Mouse (Mus musculus) midbrain, embryonic 14.5 days (tissue): Measurements from ENCODE around the gene Atxn7l3. TPM values are rescaled to one million over a fixed set of nuclear protein-coding genes. Genes with fewer than 3 reads are reported as not detected.

Source experiments
- ATAC-seq: fragments of 200-750 bp; cut with Nextera tagmentation; 2 replicates; pipeline ENCODE4 v1.8.0; 2017; ENCODE audit warnings: moderate number of reproducible peaks, moderate library complexity; ENCODE audit not compliant: low FRiP score, low TSS enrichment
- DNase-seq: peaks from one replicate; pipeline ENCODE4 v3.0.0-alpha.2; 2015
- H3K27ac ChIP-seq: fragments of 300-500 bp; sonication (generic); replicated peaks from 2 replicates; pipeline ENCODE4 v1.5.1; 2014; ENCODE audit warnings: mild to moderate bottlenecking, low read depth, low read length, moderate library complexity
- H3K27me3 ChIP-seq: fragments of 300-500 bp; sonication (generic); 2 replicates; pipeline ENCODE4 v1.6.1; 2014; ENCODE audit warnings: low read length, control low read depth, mixed read lengths; ENCODE audit not compliant: control insufficient read depth, insufficient read depth
- H3K36me3 ChIP-seq: fragments of 300-500 bp; sonication (generic); 2 replicates; pipeline ENCODE4 v1.6.1; 2014; ENCODE audit warnings: low read length, control low read depth; ENCODE audit not compliant: control insufficient read depth, insufficient read depth
- H3K4me1 ChIP-seq: fragments of 300-500 bp; sonication (generic); 2 replicates; pipeline ENCODE4 v1.6.1; 2014; ENCODE audit warnings: mild to moderate bottlenecking, antibody characterized with exemption, low read length, control low read depth; ENCODE audit not compliant: control insufficient read depth, insufficient read depth
- H3K4me2 ChIP-seq: fragments of 300-500 bp; sonication (generic); 2 replicates; pipeline ENCODE4 v1.6.1; 2014; ENCODE audit warnings: mild to moderate bottlenecking, low read length, moderate library complexity
- H3K4me3 ChIP-seq: fragments of 300-500 bp; sonication (generic); replicated peaks from 2 replicates; pipeline ENCODE4 v1.5.1; 2014; ENCODE audit warnings: low read depth, low read length
- H3K9ac ChIP-seq: fragments of 300-500 bp; sonication (generic); replicated peaks from 2 replicates; pipeline ENCODE4 v1.6.1; 2014; ENCODE audit warnings: mild to moderate bottlenecking, low read length, moderate library complexity
- H3K9me3 ChIP-seq: fragments of 300-500 bp; sonication (generic); 2 replicates; pipeline ENCODE4 v1.6.1; 2016; ENCODE audit warnings: low read length, control low read depth, mixed read lengths; ENCODE audit not compliant: control insufficient read depth
- WGBS: fragments of 180-500 bp; shearing (Covaris S2); extraction: QIAGEN DNeasy Blood & Tissue Kit; methylation state at CpG from one replicate; pipeline ENCODE4 v1.1.7; 2014; 5-methylcytosine and 5-hydroxymethylcytosine counted together
- polyA plus RNA-seq: library from polyadenylated mRNA; unstranded; fragments of >200 nt; fragmentation: Nextera tagmentation; extraction: Ambion mirVana; gene quantifications from 2 replicates; pipeline ENCODE4 v1.2.1, GENCODE M21; 2014

Gene Atxn7l3
- polyA plus RNA-seq, 1 experiment from 2014 or later = 38.5 TPM

GRCm38 (mm10) chr11:102308979-102309378 lies 12.5 kb upstream of the Atxn7l3 start:
- Histone ChIP-seq H3K27ac (peak overlapping the region; percentile 63), H3K9me3 (no peaks in the 10 kb centered on the region), H3K4me1 (0 out of 2 replicates have a peak, but pooled peaks cover 3% of the 10 kb centered on the region), H3K4me2 (peak overlapping the region; percentile 54), H3K27me3 (no peaks in the 10 kb centered on the region), H3K4me3 (peak overlapping the region; percentile 24), H3K9ac (peak overlapping the region; percentile 3; the same call in 1 of the 2 replicates), H3K36me3 (peaks cover 77% of the 10 kb centered on the region)
- DNase-seq = peak; percentile 97
- WGBS = under 1% methylated on average over 27 of the region's 27 CpGs
- ATAC-seq = peak; percentile 87

- ATAC-seq = no peak
- H3K27me3 ChIP-seq = no peaks in the 10 kb centered on the region
- no peak overlapping the region for H3K27ac ChIP-seq
- H3K4me1 ChIP-seq = 0 out of 2 replicates have a peak, but pooled peaks cover 3% of the 10 kb centered on the region
- peaks cover 69% of the 10 kb centered on the region for H3K36me3 ChIP-seq
- H3K9me3 ChIP-seq = no peaks in the 10 kb centered on the region
- no peak overlapping the region for H3K4me2 ChIP-seq
- 82% methylated on average over 9 of the region's 9 CpGs for WGBS
- DNase-seq = no peak
- no peak overlapping the region for H3K9ac ChIP-seq
- H3K4me3 ChIP-seq = no peak overlapping the region
Measured at GRCm38 (mm10) chr11:102308104-102308503, 11.7 kb upstream of the Atxn7l3 start.

GRCm38 (mm10) chr11:102305359-102305758 lies 8.9 kb upstream of the Atxn7l3 start:
- no peak overlapping the region for H3K4me3 ChIP-seq
- H3K9me3 ChIP-seq = no peaks in the 10 kb centered on the region
- WGBS = 72% methylated on average over 3 of the region's 3 CpGs
- DNase-seq = no peak
- 0 out of 2 replicates have a peak, but pooled peaks cover 3% of the 10 kb centered on the region for H3K4me1 ChIP-seq
- no peak overlapping the region for H3K9ac ChIP-seq
- no peak overlapping the region for H3K4me2 ChIP-seq
- no peak overlapping the region for H3K27ac ChIP-seq
- peaks cover 42% of the 10 kb centered on the region for H3K36me3 ChIP-seq
- no peak for ATAC-seq
- no peaks in the 10 kb centered on the region for H3K27me3 ChIP-seq

GRCm38 (mm10) chr11:102304141-102304540 lies 7.7 kb upstream of the Atxn7l3 start:
- no peak overlapping the region for H3K4me2 ChIP-seq
- DNase-seq (no peak), ATAC-seq (no peak)
- H3K36me3 ChIP-seq = peaks cover 29% of the 10 kb centered on the region
- H3K27me3 ChIP-seq = no peaks in the 10 kb centered on the region
- 0 out of 2 replicates have a peak, but pooled peaks cover 7% of the 10 kb centered on the region for H3K9me3 ChIP-seq
- H3K9ac ChIP-seq = no peak overlapping the region
- H3K27ac ChIP-seq = no peak overlapping the region
- 53% methylated on average over 2 of the region's 2 CpGs for WGBS
- H3K4me1 ChIP-seq = no peaks in the 10 kb centered on the region
- no peak overlapping the region for H3K4me3 ChIP-seq

- Histone ChIP-seq H3K4me2 (no peak overlapping the region), H3K36me3 (no peaks in the 10 kb centered on the region), H3K27ac (no peak overlapping the region), H3K27me3 (no peaks in the 10 kb centered on the region), H3K9ac (no peak overlapping the region), H3K4me3 (no peak overlapping the region), H3K9me3 (0 out of 2 replicates have a peak, but pooled peaks cover 7% of the 10 kb centered on the region), H3K4me1 (peaks cover 5% of the 10 kb centered on the region)
- DNase-seq = peak; percentile 76
- WGBS = 13% methylated on average over 1 of the region's 1 CpGs
- no peak for ATAC-seq
Measured at GRCm38 (mm10) chr11:102299839-102300238, 3.4 kb upstream of the Atxn7l3 start.

- peak overlapping the region; percentile 98 for H3K27ac ChIP-seq
- 0 out of 2 replicates have a peak, but pooled peaks cover 7% of the 10 kb centered on the region for H3K9me3 ChIP-seq
- ATAC-seq (peak; percentile 11; the same call in 1 of the 2 replicates), DNase-seq (no peak)
- H3K27me3 ChIP-seq = no peaks in the 10 kb centered on the region
- peaks cover 13% of the 10 kb centered on the region for H3K4me1 ChIP-seq
- peak overlapping the region; percentile 91 for H3K4me2 ChIP-seq
- H3K36me3 ChIP-seq = peaks cover 15% of the 10 kb centered on the region
- WGBS = 29% methylated on average over 27 of the region's 27 CpGs
- peak overlapping the region; percentile 82 for H3K4me3 ChIP-seq
- peak overlapping the region; percentile 95 for H3K9ac ChIP-seq
Measured at GRCm38 (mm10) chr11:102297577-102298556, 1.4 kb upstream of the Atxn7l3 start.

- Histone ChIP-seq H3K9me3 (0 out of 2 replicates have a peak, but pooled peaks cover 7% of the 10 kb centered on the region), H3K4me1 (peaks cover 13% of the 10 kb centered on the region), H3K36me3 (peaks cover 35% of the 10 kb centered on the region), H3K27ac (peak overlapping the region; percentile 98), H3K9ac (peak overlapping the region; percentile 95), H3K4me2 (peak overlapping the region; percentile 91), H3K4me3 (peak overlapping the region; percentile 82), H3K27me3 (no peaks in the 10 kb centered on the region)
- WGBS = under 1% methylated on average over 56 of the region's 73 CpGs
- DNase-seq = peak; percentile 85
- ATAC-seq = peak; percentile 48
Measured at GRCm38 (mm10) chr11:102295598-102296471, 596 bp downstream of the Atxn7l3 start.

GRCm38 (mm10) chr11:102294887-102295597 lies 1.4 kb downstream of the Atxn7l3 start:
- no peaks in the 10 kb centered on the region for H3K27me3 ChIP-seq
- peak overlapping the region; percentile 91 for H3K4me2 ChIP-seq
- peaks cover 13% of the 10 kb centered on the region for H3K4me1 ChIP-seq
- 71% methylated on average over 12 of the region's 12 CpGs for WGBS
- H3K9ac ChIP-seq = peak overlapping the region; percentile 95
- H3K27ac ChIP-seq = peak overlapping the region; percentile 98
- DNase-seq (peak; percentile 39), ATAC-seq (no peak)
- H3K36me3 ChIP-seq = peaks cover 43% of the 10 kb centered on the region
- H3K4me3 ChIP-seq = peak overlapping the region; percentile 82
- 0 out of 2 replicates have a peak, but pooled peaks cover 4% of the 10 kb centered on the region for H3K9me3 ChIP-seq
